Mouse (Mus musculus): ENCODE data around the gene Maf. TPM values are rescaled to one million over a fixed set of nuclear protein-coding genes. Genes with fewer than 3 reads are reported as not detected.

Maf gene
- total and polyA plus RNA-seq, 2 experiments from 2014 or later = 1.4 to 4.7 TPM

- Histone ChIP-seq H3K9ac (replicated peaks; ENCODE audit: low read depth, low read length) (no peak overlapping the region), H3K4me2 (ENCODE audit: low read depth, low read length) (no peak overlapping the region), H3K27me3 (ENCODE audit: control insufficient read depth, insufficient read depth, low read length) (no peaks in the 10 kb centered on the region), H3K9me3 (replicated peaks; ENCODE audit: control insufficient read depth, low read length) (no peaks in the 10 kb centered on the region), H3K4me1 (ENCODE audit: control insufficient read depth, insufficient read depth) (no peaks in the 10 kb centered on the region), H3K4me3 (ENCODE audit: low read depth, low read length) (no peak overlapping the region), H3K36me3 (replicated peaks; ENCODE audit: control insufficient read depth, insufficient read depth, low read length) (no peaks in the 10 kb centered on the region), H3K27ac (ENCODE audit: low read depth) (no peak overlapping the region)
- ATAC-seq (ENCODE audit: insufficient read depth, low read depth) (no peak), DNase-seq (ENCODE audit: low spot score) (no peak)
- WGBS = 68% methylated on average over 5 of the region's 5 CpGs
- TF ChIP-seq EP300 (IDR thresholded peaks at IDR 0.05; ENCODE audit: low read depth) (no peak), CTCF (IDR thresholded peaks at IDR 0.05; ENCODE audit: low read depth) (no peak)
Observed at GRCm38 (mm10) chr8:115641936-115642335, 65.7 kb downstream of the Maf start.

- Histone ChIP-seq H3K27ac (ENCODE audit: low read depth) (no peak overlapping the region), H3K9ac (replicated peaks; ENCODE audit: low read depth, low read length) (no peak overlapping the region), H3K36me3 (replicated peaks; ENCODE audit: control insufficient read depth, insufficient read depth, low read length) (no peaks in the 10 kb centered on the region), H3K27me3 (ENCODE audit: control insufficient read depth, insufficient read depth, low read length) (no peaks in the 10 kb centered on the region), H3K4me1 (ENCODE audit: control insufficient read depth, insufficient read depth) (no peaks in the 10 kb centered on the region), H3K4me2 (ENCODE audit: low read depth, low read length) (no peak overlapping the region), H3K4me3 (ENCODE audit: low read depth, low read length) (no peak overlapping the region), H3K9me3 (replicated peaks; ENCODE audit: control insufficient read depth, low read length) (no peaks in the 10 kb centered on the region)
- 74% methylated on average over 5 of the region's 5 CpGs for WGBS
- DNase-seq (ENCODE audit: low spot score) = no peak
- TF ChIP-seq CTCF (IDR thresholded peaks at IDR 0.05; ENCODE audit: low read depth) (no peak), EP300 (IDR thresholded peaks at IDR 0.05; ENCODE audit: low read depth) (no peak)
- ATAC-seq (ENCODE audit: insufficient read depth, low read depth) = no peak
Observed at GRCm38 (mm10) chr8:115639951-115640350, 67.6 kb downstream of the Maf start.

GRCm38 (mm10) chr8:115636751-115637150 is 70.8 kb downstream of the Maf start:
- Histone ChIP-seq H3K36me3 (replicated peaks; ENCODE audit: control insufficient read depth, insufficient read depth, low read length) (no peaks in the 10 kb centered on the region), H3K4me3 (ENCODE audit: low read depth, low read length) (no peak overlapping the region), H3K27ac (ENCODE audit: low read depth) (no peak overlapping the region), H3K4me2 (ENCODE audit: low read depth, low read length) (no peak overlapping the region), H3K27me3 (ENCODE audit: control insufficient read depth, insufficient read depth, low read length) (no peaks in the 10 kb centered on the region), H3K4me1 (ENCODE audit: control insufficient read depth, insufficient read depth) (no peaks in the 10 kb centered on the region), H3K9me3 (replicated peaks; ENCODE audit: control insufficient read depth, low read length) (no peaks in the 10 kb centered on the region), H3K9ac (replicated peaks; ENCODE audit: low read depth, low read length) (no peak overlapping the region)
- DNase-seq (ENCODE audit: low spot score) (no peak), ATAC-seq (ENCODE audit: insufficient read depth, low read depth) (no peak)
- 73% methylated on average over 6 of the region's 6 CpGs for WGBS
- TF ChIP-seq EP300 (IDR thresholded peaks at IDR 0.05; ENCODE audit: low read depth) (no peak), CTCF (IDR thresholded peaks at IDR 0.05; ENCODE audit: low read depth) (no peak)

All from heart, postnatal 0 days (tissue).